Mouse (Mus musculus) liver, embryonic 13.5 days (tissue): ENCODE data around the gene Tmpo. TPM values are rescaled to one million over a fixed set of nuclear protein-coding genes. Genes with fewer than 3 reads are reported as not detected.

Source experiments
- ATAC-seq: fragments of 200-750 bp; cut with Nextera tagmentation; 2 replicates; pipeline ENCODE4 v1.8.0; 2017; ENCODE audit warnings: low read depth, mild to moderate bottlenecking, moderate number of reproducible peaks, moderate library complexity
- DNase-seq: peaks from one replicate; pipeline ENCODE4 v3.0.0; 2022
- H3K27ac ChIP-seq: fragments of 300-500 bp; sonication (generic); 2 replicates; pipeline ENCODE4 v1.5.1; 2015; ENCODE audit warnings: moderate library complexity, mild to moderate bottlenecking, inconsistent platforms
- H3K27me3 ChIP-seq: fragments of 300-500 bp; sonication (generic); 2 replicates; pipeline ENCODE4 v1.6.1; 2015; ENCODE audit warnings: mild to moderate bottlenecking, inconsistent platforms
- H3K36me3 ChIP-seq: fragments of 300-500 bp; sonication (generic); 2 replicates; pipeline ENCODE4 v1.6.1; 2015; ENCODE audit warnings: mild to moderate bottlenecking, inconsistent platforms
- H3K4me1 ChIP-seq: fragments of 300-500 bp; sonication (generic); replicated peaks from 2 replicates; pipeline ENCODE4 v1.6.1; 2015; ENCODE audit warnings: inconsistent platforms
- H3K4me2 ChIP-seq: fragments of 300-500 bp; sonication (generic); 2 replicates; pipeline ENCODE4 v1.6.1; 2015; ENCODE audit warnings: inconsistent platforms, mild to moderate bottlenecking, moderate library complexity
- H3K4me3 ChIP-seq: fragments of 300-500 bp; sonication (generic); replicated peaks from 2 replicates; pipeline ENCODE4 v1.5.1; 2015; ENCODE audit warnings: mild to moderate bottlenecking, inconsistent platforms
- H3K9ac ChIP-seq: fragments of 300-500 bp; sonication (generic); 2 replicates; pipeline ENCODE4 v1.6.1; 2015; ENCODE audit warnings: mild to moderate bottlenecking, inconsistent platforms
- H3K9me3 ChIP-seq: fragments of 300-500 bp; sonication (generic); replicated peaks from 2 replicates; pipeline ENCODE4 v1.6.1; 2016; ENCODE audit warnings: inconsistent platforms
- WGBS: fragments of 180-500 bp; shearing (Covaris S2); methylation state at CpG from one replicate; pipeline ENCODE4 v1.1.7; 2015; ENCODE audit not compliant: insufficient replicate concordance; 5-methylcytosine and 5-hydroxymethylcytosine counted together
- polyA plus RNA-seq: library from polyadenylated mRNA; unstranded; fragments of >200 nt; fragmentation: Nextera tagmentation; extraction: Ambion mirVana; gene quantifications from 2 replicates; pipeline ENCODE4 v1.2.1, GENCODE M21; 2015

The Tmpo gene
- polyA plus RNA-seq, 1 experiment from 2014 or later: 131 TPM

GRCm38 (mm10) chr10:91130792-91131191 lies 50.3 kb downstream of the Tmpo start:
- Histone ChIP-seq H3K9ac (no peak overlapping the region), H3K4me3 (no peak overlapping the region), H3K36me3 (no peaks in the 10 kb centered on the region), H3K4me1 (peaks cover 11% of the 10 kb centered on the region; the same call in 1 of the 2 replicates), H3K4me2 (no peak overlapping the region), H3K27me3 (no peaks in the 10 kb centered on the region), H3K9me3 (no peaks in the 10 kb centered on the region), H3K27ac (no peak overlapping the region)
- DNase-seq: no peak
- ATAC-seq: no peak
- WGBS: 62% methylated on average over 3 of the region's 3 CpGs

DNA sequence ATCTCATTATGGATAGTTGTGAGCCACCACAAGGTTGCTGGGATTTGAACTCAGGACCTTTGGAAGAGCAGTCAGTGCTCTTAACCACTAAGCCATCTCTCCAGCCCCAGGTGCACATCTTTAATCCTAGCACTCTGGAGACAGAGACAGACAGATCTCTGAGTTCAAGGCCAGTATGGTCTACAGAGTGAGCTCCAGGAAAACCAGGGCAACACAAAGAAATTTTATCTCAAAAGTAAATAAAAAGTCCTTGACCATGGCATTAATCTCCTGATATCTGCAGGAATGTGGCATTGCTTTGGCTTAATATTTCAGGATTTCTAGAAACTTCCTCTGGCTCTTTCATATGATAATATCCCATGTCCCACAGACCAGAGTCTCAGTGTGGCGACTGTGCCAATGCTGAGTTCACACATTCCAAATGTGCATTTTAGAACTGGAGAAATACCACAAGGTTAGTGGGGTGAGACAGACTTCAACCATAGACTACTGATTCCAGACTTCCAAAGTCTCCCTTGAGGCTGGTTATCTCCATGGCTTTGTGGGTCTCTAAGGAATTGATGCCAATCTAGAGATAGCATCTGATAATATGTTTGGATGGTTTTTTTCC lies 52.5 kb downstream of the Tmpo start:
- Histone ChIP-seq H3K4me3 (no peak overlapping the region), H3K9me3 (no peaks in the 10 kb centered on the region), H3K4me2 (no peak overlapping the region), H3K27me3 (no peaks in the 10 kb centered on the region), H3K36me3 (no peaks in the 10 kb centered on the region), H3K27ac (no peak overlapping the region), H3K9ac (no peak overlapping the region), H3K4me1 (peaks cover 17% of the 10 kb centered on the region)
- 69% methylated on average over 1 of the region's 1 CpGs for WGBS
- ATAC-seq (no peak), DNase-seq (no peak)

GRCm38 (mm10) chr10:91127395-91127794 lies 53.7 kb downstream of the Tmpo start:
- peaks cover 23% of the 10 kb centered on the region for H3K4me1 ChIP-seq
- no peak overlapping the region; the same call in 1 of the 2 replicates for H3K9ac ChIP-seq
- no peak overlapping the region for H3K4me2 ChIP-seq
- no peak overlapping the region for H3K4me3 ChIP-seq
- DNase-seq (no peak), ATAC-seq (no peak)
- H3K36me3 ChIP-seq: no peaks in the 10 kb centered on the region
- H3K27me3 ChIP-seq: no peaks in the 10 kb centered on the region
- H3K9me3 ChIP-seq: no peaks in the 10 kb centered on the region
- H3K27ac ChIP-seq: no peak overlapping the region
- 49% methylated on average over 2 of the region's 2 CpGs for whole genome bisulfite sequencing

DNA sequence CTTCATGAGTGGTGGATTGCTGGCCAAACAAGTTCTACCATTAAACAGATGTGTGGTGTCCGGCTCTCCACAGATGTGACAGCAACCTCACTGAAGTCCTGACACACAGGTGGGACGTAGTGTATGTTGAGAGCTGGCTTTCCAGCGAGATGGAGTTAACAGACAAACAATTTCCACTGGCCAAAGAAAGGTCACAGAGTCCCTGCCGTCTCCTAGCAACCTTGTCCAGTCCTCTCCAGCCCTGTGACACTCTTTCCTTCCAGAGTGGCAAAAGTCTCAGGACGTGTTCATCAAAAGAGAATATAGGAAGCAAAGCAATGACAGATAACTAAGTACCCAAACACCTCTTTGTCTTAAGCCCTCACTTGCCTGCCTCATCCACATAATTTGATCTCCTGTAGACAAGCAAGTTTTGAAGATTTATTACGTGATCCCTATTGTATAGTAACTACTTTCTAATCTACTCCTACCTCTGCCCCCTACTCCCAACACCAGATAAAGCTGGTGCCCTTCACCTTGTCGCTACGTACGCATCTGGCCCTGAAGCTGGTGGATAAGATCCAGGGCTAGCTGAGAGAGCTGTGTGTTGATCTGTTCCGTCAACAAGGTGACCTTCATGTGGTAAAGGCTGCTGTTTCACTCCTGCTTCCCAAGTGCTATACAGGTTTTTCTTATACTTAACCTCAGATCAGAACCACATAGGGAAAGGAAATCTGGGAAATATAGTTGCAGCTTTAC lies 54.3 kb downstream of the Tmpo start:
- H3K27ac ChIP-seq: no peak overlapping the region
- no peak overlapping the region for H3K4me2 ChIP-seq
- H3K36me3 ChIP-seq: peaks cover 4% of the 10 kb centered on the region
- no peak for DNase-seq
- no peaks in the 10 kb centered on the region for H3K9me3 ChIP-seq
- no peaks in the 10 kb centered on the region for H3K27me3 ChIP-seq
- H3K4me3 ChIP-seq: no peak overlapping the region
- peak overlapping the region; percentile 10; the same call in 1 of the 2 replicates for H3K9ac ChIP-seq
- 50% methylated on average over 10 of the region's 10 CpGs for WGBS
- peaks cover 29% of the 10 kb centered on the region for H3K4me1 ChIP-seq
- no peak for ATAC-seq

- Histone ChIP-seq H3K36me3 (peaks cover 28% of the 10 kb centered on the region), H3K4me3 (peak within 1 kb of the TSS; percentile 89), H3K9me3 (no peaks in the 10 kb centered on the region), H3K4me2 (peak within 1 kb of the TSS; percentile 81), H3K27ac (peak within 1 kb of the TSS; percentile 92), H3K9ac (peak within 1 kb of the TSS; percentile 98), H3K27me3 (no peaks in the 10 kb centered on the region), H3K4me1 (peaks cover 38% of the 10 kb centered on the region)
- ATAC-seq (peak; percentile 96), DNase-seq (peak; percentile 97)
- WGBS: 9% methylated on average over 59 of the region's 59 CpGs
These were observed 57.0 kb downstream of the Tmpo start, which contains the start of gene Slc25a3 for GRCm38 (mm10) chr10:91123828-91124822. TSS of gene Slc25a3 (minus strand) at chr10:91124059.

DNA sequence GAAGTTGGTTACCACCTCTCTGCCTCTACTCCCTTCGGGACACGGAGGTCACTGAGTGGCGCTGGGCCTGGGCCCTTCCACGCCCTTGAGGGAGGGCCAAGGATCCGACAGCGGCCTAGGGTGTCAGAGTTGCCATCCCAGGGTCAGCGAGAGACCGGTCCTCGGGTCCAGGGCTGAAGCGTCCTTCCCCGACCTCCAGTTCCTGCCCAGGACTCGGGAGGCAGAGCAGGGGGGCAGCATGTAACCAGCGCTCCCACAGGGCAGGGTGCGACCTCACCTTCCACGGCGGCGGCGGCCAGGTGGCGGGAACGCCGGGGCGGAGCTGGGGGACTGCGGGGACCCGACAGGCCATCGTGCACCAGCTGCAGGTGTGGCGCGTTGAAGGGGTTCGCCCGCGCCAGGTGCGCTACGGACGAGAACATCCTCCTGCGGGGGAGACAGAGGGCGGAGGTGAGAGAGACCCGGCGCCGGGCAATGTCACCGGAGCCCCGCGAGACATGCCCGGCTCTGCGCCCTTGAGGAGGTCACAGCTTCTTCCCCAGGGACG lies 57.8 kb downstream of the Tmpo start:
- Histone ChIP-seq H3K9ac (peak overlapping the region; percentile 98), H3K36me3 (peaks cover 35% of the 10 kb centered on the region), H3K4me2 (peak overlapping the region; percentile 81), H3K9me3 (no peaks in the 10 kb centered on the region), H3K27me3 (no peaks in the 10 kb centered on the region), H3K27ac (peak overlapping the region; percentile 92), H3K4me1 (peaks cover 38% of the 10 kb centered on the region), H3K4me3 (peak overlapping the region; percentile 89)
- peak; percentile 63 for ATAC-seq
- under 1% methylated on average over 44 of the region's 44 CpGs for WGBS
- DNase-seq: peak; percentile 59

DNA sequence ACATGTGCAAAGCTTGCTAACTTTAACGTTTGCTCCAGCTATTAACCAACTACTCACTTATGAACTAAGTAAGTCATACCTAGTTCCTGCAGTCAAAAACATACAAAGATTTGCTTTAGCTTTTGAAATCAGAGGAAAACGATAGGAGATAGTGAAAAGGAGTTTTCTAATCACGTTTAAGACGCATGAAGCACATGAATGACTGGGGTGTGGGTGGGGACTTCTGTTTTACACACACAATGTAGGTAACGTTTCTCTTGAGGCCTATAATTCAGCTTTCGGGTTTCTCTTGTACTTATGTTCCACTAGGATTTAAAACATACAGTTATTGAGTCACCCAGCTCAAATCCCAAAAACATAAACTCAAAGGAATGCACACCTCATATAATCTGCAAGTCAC lies 58.5 kb downstream of the Tmpo start:
- no peak for DNase-seq
- 10% methylated on average over 6 of the region's 6 CpGs for WGBS
- ATAC-seq: no peak
- Histone ChIP-seq H3K9me3 (no peaks in the 10 kb centered on the region), H3K4me2 (peak overlapping the region; percentile 81), H3K27ac (peak overlapping the region; percentile 92), H3K9ac (peak overlapping the region; percentile 98), H3K36me3 (peaks cover 42% of the 10 kb centered on the region), H3K4me1 (peaks cover 38% of the 10 kb centered on the region), H3K4me3 (peak overlapping the region; percentile 89), H3K27me3 (no peaks in the 10 kb centered on the region)

- Histone ChIP-seq H3K4me2 (no peak overlapping the region), H3K9ac (no peak overlapping the region), H3K27ac (no peak overlapping the region), H3K4me1 (peaks cover 11% of the 10 kb centered on the region), H3K27me3 (no peaks in the 10 kb centered on the region), H3K9me3 (no peaks in the 10 kb centered on the region), H3K4me3 (no peak overlapping the region), H3K36me3 (peaks cover 88% of the 10 kb centered on the region)
- 84% methylated on average over 12 of the region's 12 CpGs for WGBS
- ATAC-seq: no peak
- no peak for DNase-seq
These were observed 64.2 kb downstream of the Tmpo start for GRCm38 (mm10) chr10:91116958-91117357.

DNA sequence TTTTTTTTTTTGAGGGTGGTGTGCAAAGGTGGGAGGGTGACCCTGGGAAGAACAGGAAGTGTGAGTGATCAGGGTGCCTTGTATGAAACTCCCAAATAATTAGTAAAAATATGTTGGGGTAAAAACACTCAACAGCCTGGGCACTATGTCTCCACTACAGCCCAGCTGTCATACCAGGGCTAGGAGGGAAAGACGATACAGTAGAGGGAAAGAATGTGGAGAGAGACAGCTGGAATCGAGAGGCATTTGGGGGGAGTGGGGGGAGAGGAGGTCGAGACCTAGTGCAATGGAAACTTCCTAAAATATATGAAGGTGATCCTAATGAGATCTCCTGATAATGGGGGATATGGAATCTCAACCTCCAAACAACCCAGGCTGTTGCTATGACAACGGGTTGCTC lies 71.3 kb downstream of the Tmpo start:
- Histone ChIP-seq H3K27me3 (no peaks in the 10 kb centered on the region), H3K4me3 (no peak overlapping the region), H3K4me1 (no peaks in the 10 kb centered on the region), H3K9me3 (no peaks in the 10 kb centered on the region), H3K27ac (no peak overlapping the region), H3K4me2 (no peak overlapping the region), H3K9ac (no peak overlapping the region), H3K36me3 (peaks cover 23% of the 10 kb centered on the region)
- ATAC-seq (no peak), DNase-seq (no peak)
- 61% methylated on average over 4 of the region's 4 CpGs for WGBS

DNA sequence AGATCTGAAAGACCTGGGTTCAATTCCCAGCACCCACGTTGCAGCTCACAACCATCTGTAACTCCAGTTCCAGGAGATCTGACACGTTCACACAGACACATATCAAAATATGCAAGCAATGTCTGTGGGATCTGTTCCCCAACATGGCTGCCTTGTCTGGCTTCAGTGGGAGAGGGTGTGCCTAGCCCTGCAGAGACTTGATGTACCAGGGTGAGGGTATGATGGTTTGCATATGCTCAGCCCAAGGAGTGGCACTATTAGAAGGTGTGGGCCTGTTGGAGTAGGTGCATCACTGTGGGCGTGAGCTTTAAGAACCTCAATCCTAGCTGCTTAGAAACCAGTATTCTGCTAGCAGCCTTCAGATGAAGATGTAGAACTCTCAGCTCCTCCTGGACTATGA lies 75.1 kb downstream of the Tmpo start:
- Histone ChIP-seq H3K36me3 (no peaks in the 10 kb centered on the region), H3K9me3 (no peaks in the 10 kb centered on the region), H3K27me3 (no peaks in the 10 kb centered on the region), H3K4me3 (no peak overlapping the region), H3K9ac (no peak overlapping the region), H3K4me1 (no peaks in the 10 kb centered on the region), H3K4me2 (no peak overlapping the region), H3K27ac (no peak overlapping the region)
- DNase-seq: no peak
- WGBS: 62% methylated on average over 3 of the region's 3 CpGs
- no peak for ATAC-seq
